Mouse (Mus musculus): ENCODE measurements around the gene Ino80d. TPM values are rescaled to one million over a fixed set of nuclear protein-coding genes. Genes with fewer than 3 reads are reported as not detected.

Ino80d gene
- polyA plus RNA-seq, 1 experiment from 2014 or later, result 20.0 TPM

DNA sequence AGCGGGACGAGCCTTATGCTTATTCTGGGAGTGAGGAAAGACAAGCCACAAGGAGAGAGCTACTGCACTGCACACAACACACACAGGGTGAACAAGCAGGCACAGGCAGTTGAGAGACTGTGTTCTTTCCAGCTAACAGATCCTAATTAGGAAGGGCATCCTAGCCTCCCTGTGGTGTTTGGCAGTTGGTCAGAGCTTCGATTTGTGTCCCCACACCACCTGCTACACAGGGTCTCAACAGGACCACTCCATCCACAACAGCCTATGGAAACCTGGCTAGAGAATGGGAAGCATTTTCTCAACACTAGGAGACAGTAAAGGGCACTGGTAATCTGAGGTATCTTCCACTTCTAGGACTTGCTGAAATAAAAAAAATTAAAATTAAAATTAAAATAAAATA lies 57.1 kb downstream of the Ino80d start:
- WGBS, result 91% methylated on average over 3 of the region's 3 CpGs
- H3K9me3 ChIP-seq (ENCODE audit: control insufficient read depth, low read depth, low read length), result no peaks in the 10 kb centered on the region
- H3K4me1 ChIP-seq (ENCODE audit: control insufficient read depth, insufficient read depth, low read length), result 0 out of 2 replicates have a peak, but pooled peaks cover 7% of the 10 kb centered on the region
- no peak overlapping the region for H3K4me3 ChIP-seq (ENCODE audit: low read depth, low read length)
- no peaks in the 10 kb centered on the region for H3K27me3 ChIP-seq (ENCODE audit: control insufficient read depth, insufficient read depth, low read length)
- H3K36me3 ChIP-seq (ENCODE audit: control insufficient read depth, insufficient read depth, low read length), result peaks cover 58% of the 10 kb centered on the region
- no peak for ATAC-seq (ENCODE audit: insufficient number of reproducible peaks, insufficient read depth, low FRiP score, low read depth)
- H3K9ac ChIP-seq (replicated peaks; ENCODE audit: low read depth, low read length), result no peak overlapping the region
- H3K27ac ChIP-seq (ENCODE audit: low read length), result no peak overlapping the region
- no peak overlapping the region for H3K4me2 ChIP-seq (replicated peaks; ENCODE audit: low read depth, low read length)

DNA sequence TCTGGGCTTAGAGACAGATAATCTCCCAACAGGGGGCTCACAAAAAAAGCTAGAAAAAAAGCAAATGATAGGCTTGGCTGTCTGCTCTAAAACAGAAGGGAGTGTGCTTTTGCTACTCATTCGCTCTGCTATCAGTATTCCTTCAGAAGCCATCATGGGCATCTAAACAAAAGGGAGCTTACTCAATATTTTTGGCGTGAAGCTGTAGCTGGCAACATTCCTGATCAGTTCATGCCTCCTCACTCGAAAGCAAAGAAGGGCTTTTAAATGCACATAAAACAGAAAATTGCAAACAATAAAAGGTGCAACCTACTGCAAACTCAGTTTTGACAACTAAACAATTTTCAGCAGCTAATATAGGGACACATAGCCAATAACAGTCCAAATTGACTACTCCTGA lies 59.1 kb downstream of the Ino80d start:
- ATAC-seq (ENCODE audit: insufficient number of reproducible peaks, insufficient read depth, low FRiP score, low read depth), result no peak

DNA sequence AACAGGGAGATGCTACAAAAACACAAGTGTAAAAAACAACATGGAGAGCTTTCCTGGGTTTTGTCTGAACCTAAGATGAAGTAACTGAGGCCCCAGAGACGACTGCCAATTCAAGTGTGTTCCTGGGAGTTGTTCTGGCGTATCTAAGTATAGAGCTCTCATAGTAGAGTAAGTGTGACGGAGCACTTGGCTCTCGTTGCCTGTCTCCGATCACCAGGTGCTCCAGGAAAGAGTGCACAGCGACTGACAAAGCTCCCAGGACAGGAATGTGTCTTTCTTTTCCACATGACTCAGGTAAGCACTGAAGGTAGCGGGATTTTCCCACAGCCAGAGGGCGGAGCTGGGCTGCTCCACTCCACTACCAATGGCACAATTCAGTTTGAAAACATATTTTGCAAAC lies 63.6 kb downstream of the Ino80d start:
- H3K27ac ChIP-seq (ENCODE audit: low read length), result no peak overlapping the region
- H3K4me1 ChIP-seq (ENCODE audit: control insufficient read depth, insufficient read depth, low read length), result 0 out of 2 replicates have a peak, but pooled peaks cover 9% of the 10 kb centered on the region
- no peak overlapping the region for H3K9ac ChIP-seq (replicated peaks; ENCODE audit: low read depth, low read length)
- H3K27me3 ChIP-seq (ENCODE audit: control insufficient read depth, insufficient read depth, low read length), result no peaks in the 10 kb centered on the region
- H3K9me3 ChIP-seq (ENCODE audit: control insufficient read depth, low read depth, low read length), result no peaks in the 10 kb centered on the region
- H3K36me3 ChIP-seq (ENCODE audit: control insufficient read depth, insufficient read depth, low read length), result peaks cover 12% of the 10 kb centered on the region
- ATAC-seq (ENCODE audit: insufficient number of reproducible peaks, insufficient read depth, low FRiP score, low read depth), result no peak
- 87% methylated on average over 8 of the region's 8 CpGs for WGBS
- H3K4me2 ChIP-seq (replicated peaks; ENCODE audit: low read depth, low read length), result no peak overlapping the region
- H3K4me3 ChIP-seq (ENCODE audit: low read depth, low read length), result no peak overlapping the region

More for the DNA sequence above, 59.1 kb downstream of the Ino80d start:
- Histone ChIP-seq H3K4me2 (replicated peaks; ENCODE audit: low read depth, low read length) (no peak overlapping the region), H3K4me3 (ENCODE audit: low read depth, low read length) (no peak overlapping the region), H3K9ac (replicated peaks; ENCODE audit: low read depth, low read length) (no peak overlapping the region), H3K36me3 (ENCODE audit: control insufficient read depth, insufficient read depth, low read length) (peaks cover 44% of the 10 kb centered on the region), H3K27ac (ENCODE audit: low read length) (no peak overlapping the region), H3K4me1 (ENCODE audit: control insufficient read depth, insufficient read depth, low read length) (0 out of 2 replicates have a peak, but pooled peaks cover 7% of the 10 kb centered on the region), H3K9me3 (ENCODE audit: control insufficient read depth, low read depth, low read length) (no peaks in the 10 kb centered on the region), H3K27me3 (ENCODE audit: control insufficient read depth, insufficient read depth, low read length) (no peaks in the 10 kb centered on the region)
- 80% methylated on average over 3 of the region's 3 CpGs for WGBS

DNA sequence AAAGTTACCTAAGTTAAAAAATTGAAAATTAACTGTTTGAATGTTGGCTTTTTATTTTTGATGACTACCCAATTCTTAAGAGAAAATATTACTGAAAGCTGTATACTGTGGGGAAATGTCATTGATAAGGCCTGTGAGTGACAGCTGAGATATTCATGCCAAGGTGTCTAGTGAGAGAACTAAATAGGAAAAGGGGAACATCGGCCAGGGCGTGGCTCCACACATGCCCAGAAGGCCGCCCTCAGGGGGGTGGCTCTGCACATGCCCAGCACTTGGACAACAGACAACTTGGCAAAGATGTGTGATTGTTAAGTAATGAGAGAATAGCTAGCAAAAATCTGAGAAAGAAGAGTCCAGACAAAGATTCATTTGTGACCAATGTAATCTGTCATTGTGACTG lies 64.5 kb downstream of the Ino80d start:
- H3K36me3 ChIP-seq (ENCODE audit: control insufficient read depth, insufficient read depth, low read length), result peaks cover 3% of the 10 kb centered on the region
- H3K4me1 ChIP-seq (ENCODE audit: control insufficient read depth, insufficient read depth, low read length), result 0 out of 2 replicates have a peak, but pooled peaks cover 9% of the 10 kb centered on the region
- WGBS, result 93% methylated on average over 3 of the region's 3 CpGs
- no peaks in the 10 kb centered on the region for H3K9me3 ChIP-seq (ENCODE audit: control insufficient read depth, low read depth, low read length)
- H3K4me2 ChIP-seq (replicated peaks; ENCODE audit: low read depth, low read length), result no peak overlapping the region
- H3K27ac ChIP-seq (ENCODE audit: low read length), result no peak overlapping the region
- H3K4me3 ChIP-seq (ENCODE audit: low read depth, low read length), result no peak overlapping the region
- no peak overlapping the region for H3K9ac ChIP-seq (replicated peaks; ENCODE audit: low read depth, low read length)
- H3K27me3 ChIP-seq (ENCODE audit: control insufficient read depth, insufficient read depth, low read length), result no peaks in the 10 kb centered on the region
- ATAC-seq (ENCODE audit: insufficient number of reproducible peaks, insufficient read depth, low FRiP score, low read depth), result no peak

DNA sequence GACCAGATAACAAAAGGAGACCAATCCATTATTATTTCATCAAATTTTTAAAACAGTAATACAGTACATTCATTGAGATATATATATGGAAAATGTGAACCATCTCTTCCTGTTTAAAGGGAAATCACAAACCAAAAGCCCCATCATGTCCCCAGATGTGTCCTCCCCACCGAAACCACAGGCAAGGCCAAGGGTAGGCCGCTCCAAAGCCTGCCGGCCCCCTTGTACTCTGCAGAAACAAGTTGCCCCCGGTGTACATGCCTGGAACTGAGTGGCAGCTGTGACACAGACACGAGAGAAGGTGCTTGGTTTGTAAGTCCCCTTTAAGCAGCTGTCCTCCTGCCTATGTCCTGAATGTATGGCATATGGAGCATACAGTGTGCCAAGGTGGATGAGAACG lies 66.5 kb downstream of the Ino80d start:
- H3K27me3 ChIP-seq (ENCODE audit: control insufficient read depth, insufficient read depth, low read length), result no peaks in the 10 kb centered on the region
- H3K9me3 ChIP-seq (ENCODE audit: control insufficient read depth, low read depth, low read length), result no peaks in the 10 kb centered on the region
- no peaks in the 10 kb centered on the region; the same call in 1 of the 2 replicates for H3K36me3 ChIP-seq (ENCODE audit: control insufficient read depth, insufficient read depth, low read length)
- H3K9ac ChIP-seq (replicated peaks; ENCODE audit: low read depth, low read length), result no peak overlapping the region
- no peak overlapping the region for H3K27ac ChIP-seq (ENCODE audit: low read length)
- no peak for ATAC-seq (ENCODE audit: insufficient number of reproducible peaks, insufficient read depth, low FRiP score, low read depth)
- 89% methylated on average over 6 of the region's 6 CpGs for WGBS
- no peak overlapping the region for H3K4me3 ChIP-seq (ENCODE audit: low read depth, low read length)
- no peak overlapping the region for H3K4me2 ChIP-seq (replicated peaks; ENCODE audit: low read depth, low read length)
- 0 out of 2 replicates have a peak, but pooled peaks cover 3% of the 10 kb centered on the region for H3K4me1 ChIP-seq (ENCODE audit: control insufficient read depth, insufficient read depth, low read length)

DNA sequence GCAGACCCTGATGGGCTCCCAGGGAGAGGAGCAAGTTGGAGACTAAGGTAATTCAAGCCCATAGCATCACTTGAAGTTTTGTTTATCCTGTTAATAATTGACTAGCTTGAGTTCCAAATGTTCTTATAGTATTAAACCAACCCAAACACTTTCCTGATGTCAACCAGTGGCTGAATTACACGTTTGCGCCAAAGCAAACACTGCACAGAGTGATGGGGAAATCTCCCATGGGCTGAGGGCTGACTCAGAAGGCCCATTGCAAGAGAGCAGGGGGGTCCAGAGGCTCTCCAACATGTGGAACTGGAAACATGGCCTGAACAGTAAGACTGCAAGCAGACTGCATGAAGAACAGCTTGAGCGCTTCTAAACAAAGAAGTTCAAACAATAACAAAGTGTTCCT lies 81.5 kb downstream of the Ino80d start:
- Histone ChIP-seq H3K4me3 (ENCODE audit: low read depth, low read length) (no peak overlapping the region), H3K9me3 (ENCODE audit: control insufficient read depth, low read depth, low read length) (no peaks in the 10 kb centered on the region), H3K27ac (ENCODE audit: low read length) (no peak overlapping the region), H3K4me1 (ENCODE audit: control insufficient read depth, insufficient read depth, low read length) (peaks cover 3% of the 10 kb centered on the region; the same call in 1 of the 2 replicates), H3K4me2 (replicated peaks; ENCODE audit: low read depth, low read length) (no peak overlapping the region), H3K9ac (replicated peaks; ENCODE audit: low read depth, low read length) (no peak overlapping the region), H3K27me3 (ENCODE audit: control insufficient read depth, insufficient read depth, low read length) (no peaks in the 10 kb centered on the region), H3K36me3 (ENCODE audit: control insufficient read depth, insufficient read depth, low read length) (no peaks in the 10 kb centered on the region)
- no peak for ATAC-seq (ENCODE audit: insufficient number of reproducible peaks, insufficient read depth, low FRiP score, low read depth)
- 55% methylated on average over 3 of the region's 3 CpGs for WGBS

DNA sequence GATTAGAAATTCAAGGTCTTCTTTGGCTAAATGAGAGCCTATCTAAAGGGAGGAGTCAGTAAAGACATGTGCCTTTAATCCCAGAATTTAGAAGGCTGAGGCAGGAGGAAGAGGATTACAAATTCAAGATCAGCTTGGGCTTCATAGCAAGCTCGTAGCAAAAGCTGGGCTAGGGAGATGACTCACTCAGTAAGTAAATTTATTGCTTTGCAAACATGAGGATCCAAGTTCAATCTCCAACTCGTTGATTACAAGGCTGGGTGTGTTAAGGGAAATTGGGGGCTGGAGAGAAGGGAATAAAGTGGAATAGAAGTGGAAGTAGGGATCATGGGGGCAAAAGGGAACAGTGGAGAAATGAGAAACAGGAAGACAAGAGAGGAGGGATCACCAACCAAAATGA lies 94.6 kb downstream of the Ino80d start:
- WGBS, result 38% methylated on average over 2 of the region's 2 CpGs

DNA sequence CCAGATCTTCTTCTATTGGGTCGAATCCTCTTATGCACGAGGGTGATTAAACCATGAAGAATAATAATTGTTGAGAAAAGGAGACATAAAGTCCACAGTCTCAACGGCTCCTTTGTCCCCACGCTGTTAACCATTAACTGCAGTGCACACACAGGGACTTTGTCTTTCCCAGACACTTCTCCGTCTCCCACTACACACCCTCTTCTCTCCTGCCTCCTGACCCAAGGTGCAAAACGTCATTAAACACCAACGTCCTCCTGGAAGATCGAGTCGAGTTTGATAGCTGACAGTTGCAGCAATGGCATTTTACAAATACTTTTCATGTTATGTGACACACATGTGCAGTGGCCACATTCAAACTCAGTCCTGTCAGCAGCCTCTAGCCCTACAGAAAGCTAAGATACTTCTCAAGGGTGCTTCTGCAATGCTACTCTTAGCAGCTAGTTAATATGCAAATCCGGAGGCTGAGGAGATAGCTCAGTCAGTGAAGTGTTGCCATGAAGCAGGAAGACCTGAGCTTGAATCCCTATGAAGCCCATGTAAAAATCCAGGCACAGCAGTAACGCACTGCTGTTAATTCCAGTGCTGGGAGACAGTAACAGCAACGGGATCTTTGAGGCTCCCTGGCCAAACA lies 109.3 kb downstream of the Ino80d start:
- Histone ChIP-seq H3K36me3 (ENCODE audit: control insufficient read depth, insufficient read depth, low read length) (no peaks in the 10 kb centered on the region), H3K4me2 (replicated peaks; ENCODE audit: low read depth, low read length) (no peak overlapping the region; the same call in 1 of the 2 replicates), H3K27me3 (ENCODE audit: control insufficient read depth, insufficient read depth, low read length) (no peaks in the 10 kb centered on the region), H3K9ac (replicated peaks; ENCODE audit: low read depth, low read length) (no peak overlapping the region), H3K9me3 (ENCODE audit: control insufficient read depth, low read depth, low read length) (no peaks in the 10 kb centered on the region), H3K4me1 (ENCODE audit: control insufficient read depth, insufficient read depth, low read length) (no peaks in the 10 kb centered on the region), H3K27ac (ENCODE audit: low read length) (peak overlapping the region; percentile 61), H3K4me3 (ENCODE audit: low read depth, low read length) (no peak overlapping the region)
- 38% methylated on average over 12 of the region's 12 CpGs for WGBS
- ATAC-seq (ENCODE audit: insufficient number of reproducible peaks, insufficient read depth, low FRiP score, low read depth), result peak; percentile 91; the same call in 1 of the 2 replicates

More for the DNA sequence above, 94.6 kb downstream of the Ino80d start:
- H3K9ac ChIP-seq (replicated peaks; ENCODE audit: low read depth, low read length), result no peak overlapping the region
- no peaks in the 10 kb centered on the region for H3K36me3 ChIP-seq (ENCODE audit: control insufficient read depth, insufficient read depth, low read length)
- H3K4me1 ChIP-seq (ENCODE audit: control insufficient read depth, insufficient read depth, low read length), result no peaks in the 10 kb centered on the region
- H3K27me3 ChIP-seq (ENCODE audit: control insufficient read depth, insufficient read depth, low read length), result no peaks in the 10 kb centered on the region
- H3K27ac ChIP-seq (ENCODE audit: low read length), result no peak overlapping the region
- no peak for ATAC-seq (ENCODE audit: insufficient number of reproducible peaks, insufficient read depth, low FRiP score, low read depth)
- no peak overlapping the region for H3K4me3 ChIP-seq (ENCODE audit: low read depth, low read length)
- H3K4me2 ChIP-seq (replicated peaks; ENCODE audit: low read depth, low read length), result no peak overlapping the region
- no peaks in the 10 kb centered on the region for H3K9me3 ChIP-seq (ENCODE audit: control insufficient read depth, low read depth, low read length)

DNA sequence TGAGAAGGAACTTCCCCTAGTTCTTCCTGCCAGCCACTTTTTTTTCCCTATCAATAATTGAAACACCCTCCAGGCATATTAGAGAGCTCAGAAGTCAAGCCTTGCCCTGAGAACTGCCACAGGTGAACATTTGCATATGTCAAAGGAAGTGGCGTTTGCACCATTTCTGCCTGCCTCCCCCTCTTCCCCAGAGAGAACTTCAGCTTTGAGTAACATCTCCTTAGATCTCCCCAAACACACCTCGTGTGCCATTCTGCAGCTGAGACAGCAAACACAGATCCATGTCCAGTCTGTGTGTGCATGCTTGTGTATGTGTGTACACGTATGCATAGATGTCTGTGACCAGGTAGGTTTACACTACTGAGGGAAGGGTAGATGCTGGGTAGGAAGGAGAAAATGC lies 112.6 kb downstream of the Ino80d start:
- no peak overlapping the region for H3K9ac ChIP-seq (replicated peaks; ENCODE audit: low read depth, low read length)
- WGBS, result 73% methylated on average over 3 of the region's 3 CpGs

More for the DNA sequence above, 112.6 kb downstream of the Ino80d start:
- Histone ChIP-seq H3K27me3 (ENCODE audit: control insufficient read depth, insufficient read depth, low read length) (no peaks in the 10 kb centered on the region), H3K36me3 (ENCODE audit: control insufficient read depth, insufficient read depth, low read length) (no peaks in the 10 kb centered on the region), H3K4me1 (ENCODE audit: control insufficient read depth, insufficient read depth, low read length) (no peaks in the 10 kb centered on the region), H3K4me3 (ENCODE audit: low read depth, low read length) (no peak overlapping the region), H3K9me3 (ENCODE audit: control insufficient read depth, low read depth, low read length) (no peaks in the 10 kb centered on the region), H3K27ac (ENCODE audit: low read length) (no peak overlapping the region), H3K4me2 (replicated peaks; ENCODE audit: low read depth, low read length) (no peak overlapping the region)
- ATAC-seq (ENCODE audit: insufficient number of reproducible peaks, insufficient read depth, low FRiP score, low read depth), result no peak
